Mouse (Mus musculus) bone marrow macrophage, adult 2 months (primary cell): Measurements from ENCODE around the gene Btbd16. TPM values are rescaled to one million over a fixed set of nuclear protein-coding genes. Genes with fewer than 3 reads are reported as not detected.

Source experiments
- H3K27ac ChIP-seq: 2 replicates; pipeline ENCODE4 v1.5.1; 2012; ENCODE audit warnings: low read depth, low read length; ENCODE audit not compliant: insufficient read depth
- H3K4me1 ChIP-seq: 2 replicates; pipeline ENCODE4 v1.6.1; 2012; ENCODE audit warnings: low read length; ENCODE audit not compliant: control insufficient read depth, insufficient read depth
- H3K4me3 ChIP-seq: 2 replicates; pipeline ENCODE4 v1.5.1; 2012; ENCODE audit warnings: mild to moderate bottlenecking, low read length, moderate library complexity; ENCODE audit not compliant: insufficient read depth
- CTCF ChIP-seq: IDR thresholded peaks from 2 replicates; pipeline ENCODE4 v1.5.1; 2012; ENCODE audit warnings: low read depth, mild to moderate bottlenecking, low read length, moderate library complexity
- POLR2A ChIP-seq: IDR thresholded peaks from 2 replicates; pipeline ENCODE4 v1.6.1; 2012; ENCODE audit warnings: mild to moderate bottlenecking, low read depth, low read length, borderline replicate concordance
- polyA plus RNA-seq: library from polyadenylated mRNA; stranded (reverse); fragments of >200 nt; gene quantifications from 2 replicates; pipeline ENCODE4 v1.2.4, GENCODE M21; 2012; ENCODE audit not compliant: missing spikeins, insufficient read depth, insufficient read length

Gene Btbd16
- polyA plus RNA-seq, 1 experiment = not detected

GRCm38 (mm10) chr7:130854684-130855292 lies 80.9 kb downstream of the Btbd16 start:
- H3K27ac ChIP-seq = no peak overlapping the region
- TF ChIP-seq POLR2A (no peak), CTCF (no peak)
- 0 out of 2 replicates have a peak, but pooled peaks cover 3% of the 10 kb centered on the region for H3K4me1 ChIP-seq
- H3K4me3 ChIP-seq = no peak overlapping the region

DNA sequence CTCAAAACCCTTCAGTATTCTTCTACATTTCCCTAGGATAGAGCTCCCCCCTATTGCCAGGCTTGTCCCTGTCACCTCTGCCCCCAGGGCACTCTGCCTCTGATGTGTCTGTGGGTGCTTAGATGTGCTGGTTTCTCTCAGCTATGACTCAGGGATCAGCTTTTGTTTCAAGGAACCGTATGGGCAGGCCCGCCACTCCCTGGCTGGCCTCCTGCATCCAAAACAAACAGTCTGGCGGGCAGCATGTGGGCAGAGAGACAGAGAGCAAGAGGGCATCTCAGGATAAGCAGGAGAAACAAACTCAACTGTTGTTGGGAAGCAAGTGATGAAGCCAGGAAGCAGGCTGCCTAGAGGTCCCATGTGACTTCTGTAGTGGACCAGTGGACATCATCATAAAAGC lies 81.8 kb downstream of the Btbd16 start:
- Histone ChIP-seq H3K27ac (no peak overlapping the region), H3K4me3 (no peak overlapping the region), H3K4me1 (0 out of 2 replicates have a peak, but pooled peaks cover 3% of the 10 kb centered on the region)
- no peak for TF ChIP-seq POLR2A
- no peak for TF ChIP-seq CTCF

GRCm38 (mm10) chr7:130857973-130858372 lies 84.1 kb downstream of the Btbd16 start:
- no peak for TF ChIP-seq CTCF
- no peak for TF ChIP-seq POLR2A
- no peak overlapping the region for H3K27ac ChIP-seq
- H3K4me1 ChIP-seq = 0 out of 2 replicates have a peak, but pooled peaks cover 3% of the 10 kb centered on the region
- H3K4me3 ChIP-seq = no peak overlapping the region

- Histone ChIP-seq H3K4me3 (no peak overlapping the region), H3K4me1 (peaks cover 5% of the 10 kb centered on the region; the same call in 1 of the 2 replicates), H3K27ac (no peak overlapping the region)
- TF ChIP-seq POLR2A = no peak
- TF ChIP-seq CTCF = no peak
Observed at GRCm38 (mm10) chr7:130859926-130860325, 86.1 kb downstream of the Btbd16 start.

DNA sequence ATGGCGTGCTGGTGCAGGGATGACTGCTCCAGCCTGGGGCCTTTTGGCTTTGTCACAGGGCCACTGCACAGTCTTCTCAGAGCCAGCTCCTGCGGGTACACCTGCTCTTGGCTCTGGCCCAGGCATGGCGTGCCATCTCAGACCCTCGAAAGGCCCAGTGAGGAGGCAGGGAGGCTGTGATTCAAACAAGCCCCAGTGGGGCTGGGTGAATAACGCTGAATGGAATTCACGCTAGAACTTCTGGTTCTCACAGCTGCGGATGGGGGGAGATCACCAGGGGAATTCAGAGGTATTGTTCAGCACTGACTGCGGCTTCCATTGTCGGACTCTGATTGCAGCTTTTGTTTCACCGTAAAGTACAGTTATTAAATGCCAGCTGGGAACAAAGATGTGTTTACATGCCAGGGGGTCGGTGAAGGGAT lies 86.9 kb downstream of the Btbd16 start:
- H3K27ac ChIP-seq = no peak overlapping the region
- H3K4me3 ChIP-seq = no peak overlapping the region
- H3K4me1 ChIP-seq = peaks cover 7% of the 10 kb centered on the region; the same call in 1 of the 2 replicates
- TF ChIP-seq CTCF (no peak), POLR2A (no peak)

DNA sequence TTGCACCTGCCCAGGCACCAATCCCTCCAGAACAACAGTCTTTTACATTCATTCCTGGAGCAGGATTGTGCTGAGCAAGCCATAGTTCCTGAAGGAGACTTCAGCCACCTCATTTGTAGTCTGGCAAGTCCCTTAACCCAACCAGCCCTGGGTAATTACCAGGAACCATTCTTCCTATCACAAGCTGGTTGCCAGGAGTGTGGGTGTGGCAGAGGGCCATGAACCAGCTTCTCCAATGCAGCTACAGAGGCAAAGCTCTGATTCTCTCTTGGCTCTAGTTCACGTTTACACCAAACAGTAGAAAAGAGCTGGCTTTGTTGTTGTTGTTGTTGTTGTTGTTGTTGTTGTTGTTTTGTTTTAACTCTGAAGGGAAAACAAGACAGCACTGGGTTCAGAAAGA lies 88.6 kb downstream of the Btbd16 start:
- H3K27ac ChIP-seq = no peak overlapping the region
- H3K4me1 ChIP-seq = peaks cover 9% of the 10 kb centered on the region
- TF ChIP-seq CTCF (no peak), POLR2A (no peak)
- H3K4me3 ChIP-seq = no peak overlapping the region

DNA sequence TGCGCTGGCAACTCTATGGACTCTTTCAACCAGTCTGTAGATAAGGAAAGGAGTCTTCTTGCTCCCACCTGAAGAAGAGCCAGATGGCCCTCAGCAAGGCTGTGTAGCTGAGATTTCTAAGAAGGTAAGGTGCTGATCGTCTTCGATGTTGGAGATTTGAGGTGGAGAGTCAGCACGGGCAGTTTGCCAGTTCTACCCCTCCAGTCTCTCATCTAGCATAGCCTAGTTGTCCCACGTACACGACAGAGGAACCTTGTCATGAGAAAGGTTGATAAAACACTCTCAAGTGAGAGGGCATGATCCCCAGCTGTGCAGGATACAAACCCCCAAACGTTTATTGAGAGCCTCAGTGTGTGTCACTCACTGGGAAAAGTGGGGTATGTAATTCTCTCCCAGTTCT lies 90.8 kb downstream of the Btbd16 start:
- H3K27ac ChIP-seq = no peak overlapping the region
- no peak overlapping the region for H3K4me3 ChIP-seq
- H3K4me1 ChIP-seq = peaks cover 8% of the 10 kb centered on the region
- no peak for TF ChIP-seq POLR2A
- TF ChIP-seq CTCF = no peak

DNA sequence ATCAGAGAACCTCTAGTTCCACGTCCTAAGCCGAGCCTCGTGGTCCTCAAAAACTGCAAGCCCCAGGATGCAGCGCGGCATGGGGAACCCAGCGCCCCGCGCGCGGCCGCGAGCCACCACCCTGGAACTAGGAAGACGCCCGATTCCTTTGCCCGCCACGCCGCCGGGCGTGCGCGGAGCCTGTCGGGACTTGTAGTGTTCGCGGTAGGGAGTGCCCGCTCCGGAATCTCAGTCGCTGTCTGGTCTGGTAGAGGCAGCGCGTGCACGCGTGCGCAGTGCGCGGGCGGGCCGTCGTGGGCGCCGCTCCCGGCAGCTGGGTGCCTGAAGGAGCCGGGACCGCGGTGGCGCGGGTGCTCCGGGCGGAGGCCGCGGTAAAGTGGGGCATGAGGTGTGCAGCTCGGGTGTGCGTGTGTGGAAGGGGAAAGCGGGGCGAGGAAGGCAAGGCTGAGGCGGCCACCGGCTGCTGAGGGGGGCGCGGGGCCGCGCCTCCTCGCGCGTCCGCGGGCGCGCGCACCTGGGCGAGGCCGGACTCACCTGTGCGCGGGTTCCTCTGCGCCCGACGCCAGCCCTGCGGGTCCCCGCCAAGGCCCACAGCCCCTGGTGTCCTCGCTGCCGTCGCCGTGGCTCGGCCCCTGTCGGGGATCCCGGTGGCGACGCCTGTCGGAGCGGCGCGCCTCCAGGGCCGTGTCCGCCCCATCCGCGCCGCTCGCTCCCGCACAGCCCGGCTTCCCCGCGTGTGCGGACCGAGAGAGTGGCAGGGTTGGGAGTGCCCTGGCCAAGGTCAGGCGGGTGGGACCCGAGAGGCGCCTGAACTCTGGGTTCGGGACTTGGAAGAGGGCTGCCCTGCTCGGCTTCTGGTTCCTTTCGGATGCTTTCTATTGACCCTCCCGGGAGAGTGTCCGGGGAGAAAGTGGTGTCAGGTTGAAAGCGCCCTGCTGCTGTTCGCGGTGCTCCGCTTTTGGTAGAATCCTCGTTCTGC lies 92.0 kb downstream of the Btbd16 start, which contains the start of gene Plekha1:
Plekha1 (plus strand) TSS at position 144 of the 979 bp plus-strand sequence.
- Histone ChIP-seq H3K4me3 (peak within 1 kb of the TSS; percentile 81), H3K27ac (peak within 1 kb of the TSS; percentile 35), H3K4me1 (peaks cover 11% of the 10 kb centered on the region)
- no peak for TF ChIP-seq POLR2A
- TF ChIP-seq CTCF = no peak

- Histone ChIP-seq H3K4me1 (peaks cover 12% of the 10 kb centered on the region), H3K27ac (no peak overlapping the region), H3K4me3 (peak overlapping the region; percentile 81)
- TF ChIP-seq CTCF (no peak), POLR2A (no peak)
Observed at GRCm38 (mm10) chr7:130866640-130867039, 92.8 kb downstream of the Btbd16 start.
